ENCODE assay signal across 15 mouse cellular contexts in the genomic region with DNA sequence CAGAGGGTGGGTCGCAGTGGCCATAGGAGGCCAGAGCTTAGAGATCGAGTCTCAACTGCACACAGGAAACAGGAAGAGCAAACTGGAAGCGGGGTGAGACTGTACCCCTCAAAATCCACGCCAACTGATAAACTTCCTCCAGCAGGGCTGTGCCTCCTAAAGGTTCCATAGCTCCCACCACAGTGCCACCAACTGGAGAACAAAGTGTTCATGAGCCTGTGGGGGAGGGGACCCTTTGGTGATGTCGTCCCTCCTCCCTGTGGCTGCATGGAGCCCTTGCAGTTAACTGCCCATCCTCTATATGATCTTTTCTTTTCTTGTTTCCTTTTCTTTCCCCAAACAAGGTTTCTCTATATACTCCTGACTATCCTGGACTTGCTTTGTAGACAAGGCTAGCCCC. TPM values are rescaled to one million over a fixed set of nuclear protein-coding genes. Genes with fewer than 3 reads are reported as not detected.
DNase-seq lines count a peak whose midpoint lies in the region; ATAC-seq and TF ChIP-seq lines count a peak whose summit lies in the region.
"Had no signal": no experiment of that assay in that cellular context is flagged by ENCODE, and none has a peak within 500 bp of the region (broad histone marks: within the 10 kb centered on the region; RNA-seq: fewer than 3 reads in every experiment).

No protein-coding gene starts in this region.

- no peak overlapping the region for H3K27ac ChIP-seq in hindbrain, postnatal 0 days
- H3K27ac ChIP-seq in hindbrain, embryonic 13.5 days, result no peak overlapping the region
- H3K27ac ChIP-seq in lung, postnatal 0 days (ENCODE audit: low read length), result no peak overlapping the region
- H3K27ac ChIP-seq in MEL (ENCODE audit: control insufficient read depth, low read depth, low read length), result peak overlapping the region; percentile 35
- H3K27ac ChIP-seq: forebrain, embryonic 13.5 days; liver, embryonic 15.5 days; stomach, embryonic 15.5 days had no signal

- no peak for ATAC-seq in hindbrain, postnatal 0 days
- no peak for ATAC-seq in hindbrain, embryonic 13.5 days (ENCODE audit: low FRiP score)
- no peak for ATAC-seq in lung, postnatal 0 days
- ATAC-seq in megakaryocyte progenitor cell, adult 5-6 weeks (replicated peaks; ENCODE audit: poor library complexity), result peak; percentile 42
- ATAC-seq: activated CD4-positive, CD25-positive, alpha-beta regulatory T cell, adult 4 months; forebrain, embryonic 13.5 days had no signal

- 78% methylated on average over 5 of the region's 5 CpGs for WGBS in hindbrain, postnatal 0 days
- 81% methylated on average over 5 of the region's 5 CpGs for WGBS in hindbrain, embryonic 13.5 days
- 54% methylated on average over 5 of the region's 5 CpGs for whole genome bisulfite sequencing in lung, postnatal 0 days

- H3K79me2 ChIP-seq in MEL (ENCODE audit: control insufficient read depth, insufficient read depth, low read length, poor library complexity), result no peaks in the 10 kb centered on the region

- H3K9ac ChIP-seq in hindbrain, postnatal 0 days (replicated peaks; ENCODE audit: low read length), result no peak overlapping the region
- H3K9ac ChIP-seq in hindbrain, embryonic 13.5 days, result no peak overlapping the region
- H3K9ac ChIP-seq in lung, postnatal 0 days (replicated peaks; ENCODE audit: low read depth), result no peak overlapping the region
- peak overlapping the region; percentile 15 for H3K9ac ChIP-seq in MEL (ENCODE audit: control insufficient read depth, low read depth, low read length, poor library complexity, severe bottlenecking)
- H3K9ac ChIP-seq: embryonic facial prominence, embryonic 13.5 days; forebrain, embryonic 13.5 days; liver, embryonic 15.5 days; stomach, embryonic 15.5 days had no signal

- no peak for TF ChIP-seq POLR2A in MEL (IDR thresholded peaks at IDR 0.05; ENCODE audit: control insufficient read depth in 1 of 2, insufficient read depth in 1 of 2, low read depth in 1 of 2, low read length in 2 of 2, poor library complexity in 1 of 2)

- H3K4me2 ChIP-seq in hindbrain, postnatal 0 days (ENCODE audit: low read depth, low read length), result no peak overlapping the region
- H3K4me2 ChIP-seq in hindbrain, embryonic 13.5 days, result no peak overlapping the region
- H3K4me2 ChIP-seq in lung, postnatal 0 days (replicated peaks; ENCODE audit: low read depth, low read length), result no peak overlapping the region
- H3K4me2 ChIP-seq: embryonic facial prominence, embryonic 13.5 days; forebrain, embryonic 13.5 days; liver, embryonic 15.5 days; stomach, embryonic 15.5 days had no signal

- no peak for TF ChIP-seq RAD21 in MEL (IDR thresholded peaks at IDR 0.05; ENCODE audit: low read depth, low read length)

- H3K9me3 ChIP-seq in hindbrain, postnatal 0 days (ENCODE audit: low read length), result no peaks in the 10 kb centered on the region
- no peaks in the 10 kb centered on the region for H3K9me3 ChIP-seq in hindbrain, embryonic 13.5 days
- no peaks in the 10 kb centered on the region for H3K9me3 ChIP-seq in lung, postnatal 0 days (ENCODE audit: low read length)
- H3K9me3 ChIP-seq in MEL (replicated peaks; ENCODE audit: insufficient read depth, low read length), result no peaks in the 10 kb centered on the region
- H3K9me3 ChIP-seq: embryonic facial prominence, embryonic 13.5 days; forebrain, embryonic 13.5 days; liver, embryonic 15.5 days; stomach, embryonic 15.5 days had no signal

- DNase-seq in hindbrain, postnatal 0 days (ENCODE audit: low spot score), result peak; percentile 25
- no peak for DNase-seq in lung, postnatal 0 days (ENCODE audit: low spot score)
- DNase-seq in lung, postnatal 25 days (ENCODE audit: low spot score), result no peak
- DNase-seq in MEL (ENCODE audit: low read depth, low spot score), result peak; percentile 65
- DNase-seq in thymus, postnatal 4 days, result no peak
- DNase-seq in gastrocnemius, adult 8-10 months (ENCODE audit: low spot score in 2 of 2), result no peak
- DNase-seq: cerebellum, adult 9-11 months; heart, postnatal 10 days had no signal

- peak; percentile 31 for TF ChIP-seq CTCF in hindbrain, postnatal 0 days (IDR thresholded peaks at IDR 0.05; ENCODE audit: low read depth)
- peak; percentile 37 for TF ChIP-seq CTCF in lung, postnatal 0 days (IDR thresholded peaks at IDR 0.05)
- peak in 2 of 3 experiments; percentile 18 to 45; a peak in 3 of 6 replicates for TF ChIP-seq CTCF in MEL (IDR thresholded peaks at IDR 0.05 in 2 of 3, conservative IDR thresholded peaks at IDR 0.05 in 1 of 3; ENCODE audit: control insufficient read depth in 1 of 3, insufficient read depth in 1 of 3, low read depth in 2 of 3, low read length in 3 of 3, poor library complexity in 1 of 3, severe bottlenecking in 1 of 3)

- no peaks in the 10 kb centered on the region for H3K27me3 ChIP-seq in hindbrain, postnatal 0 days (ENCODE audit: insufficient read depth, low read length)
- H3K27me3 ChIP-seq in hindbrain, embryonic 13.5 days, result peaks cover 15% of the 10 kb centered on the region; the same call in 1 of the 2 replicates
- no peaks in the 10 kb centered on the region for H3K27me3 ChIP-seq in lung, postnatal 0 days (replicated peaks; ENCODE audit: insufficient read depth, low read length)
- no peaks in the 10 kb centered on the region for H3K27me3 ChIP-seq in MEL (ENCODE audit: control insufficient read depth in 1 of 2, insufficient read depth in 2 of 2, low read length in 2 of 2)
- H3K27me3 ChIP-seq: stomach, embryonic 15.5 days had no signal

- H3K4me1 ChIP-seq in hindbrain, postnatal 0 days (ENCODE audit: insufficient read depth, low read length), result peaks cover 7% of the 10 kb centered on the region; the same call in 1 of the 2 replicates
- peaks cover 36% of the 10 kb centered on the region for H3K4me1 ChIP-seq in hindbrain, embryonic 13.5 days (replicated peaks)
- H3K4me1 ChIP-seq in lung, postnatal 0 days (ENCODE audit: insufficient read depth, low read depth, low read length), result no peaks in the 10 kb centered on the region
- H3K4me1 ChIP-seq in MEL (ENCODE audit: control insufficient read depth in 1 of 2, insufficient read depth in 2 of 2, low read length in 2 of 2), result peaks cover 0 to 6% of the 10 kb centered on the region in 2 experiments; a peak in 3 of 4 replicates

- no peak for TF ChIP-seq EP300 in lung, postnatal 0 days (IDR thresholded peaks at IDR 0.05)
- peak in 1 of 2 experiments; percentile 37; a peak in 3 of 4 replicates for TF ChIP-seq EP300 in MEL (IDR thresholded peaks at IDR 0.05; ENCODE audit: low read depth in 1 of 2, low read length in 2 of 2)

- no peaks in the 10 kb centered on the region for H3K36me3 ChIP-seq in hindbrain, postnatal 0 days (ENCODE audit: insufficient read depth, low read length)
- no peaks in the 10 kb centered on the region for H3K36me3 ChIP-seq in hindbrain, embryonic 13.5 days
- H3K36me3 ChIP-seq in lung, postnatal 0 days (ENCODE audit: insufficient read depth, low read length), result no peaks in the 10 kb centered on the region
- H3K36me3 ChIP-seq in MEL (ENCODE audit: control insufficient read depth in 1 of 2, insufficient read depth in 2 of 2, low read length in 2 of 2), result peaks cover 0 to 3% of the 10 kb centered on the region in 2 experiments; a peak in 1 of 4 replicates
- H3K36me3 ChIP-seq: embryonic facial prominence, embryonic 13.5 days; liver, embryonic 15.5 days; stomach, embryonic 15.5 days had no signal

- no peak overlapping the region for H3K4me3 ChIP-seq in hindbrain, postnatal 0 days (ENCODE audit: low read length)
- H3K4me3 ChIP-seq in hindbrain, embryonic 13.5 days, result no peak overlapping the region
- no peak overlapping the region for H3K4me3 ChIP-seq in lung, postnatal 0 days (ENCODE audit: low read depth, low read length)
- no peak overlapping the region; a peak in 1 of 4 replicates for H3K4me3 ChIP-seq in MEL (ENCODE audit: control insufficient read depth in 1 of 2, insufficient read depth in 1 of 2, low read depth in 2 of 2, low read length in 2 of 2)
- H3K4me3 ChIP-seq: embryonic facial prominence, embryonic 13.5 days; forebrain, embryonic 13.5 days; liver, embryonic 15.5 days; stomach, embryonic 15.5 days had no signal

TF ChIP-seq in MEL, 35 proteins besides CTCF, POLR2A, EP300 and RAD21:
- TF ChIP-seq POLR2AphosphoS2 (IDR thresholded peaks at IDR 0.05; ENCODE audit: low read length), result no peak
- peak; percentile 4; the same call in 1 of the 2 replicates for TF ChIP-seq GATA1 (IDR thresholded peaks at IDR 0.05; ENCODE audit: low read depth, low read length)
- TF ChIP-seq RCOR1 (IDR thresholded peaks at IDR 0.05; ENCODE audit: low read depth, low read length), result no peak
- TF ChIP-seq ELF1 (IDR thresholded peaks at IDR 0.05; ENCODE audit: low read depth, low read length), result peak; percentile 30; the same call in 1 of the 2 replicates
- no peak for TF ChIP-seq GABPA (IDR thresholded peaks at IDR 0.05; ENCODE audit: low read depth, low read length)

RNA-seq across cellular contexts. Expression of a gene that starts 32.9 kb away (rescaled TPM):
- 5.1 and 7.7 TPM in 2 replicates for total RNA-seq in hindbrain, postnatal 0 days (2014; rRNA removed)
- 3.7 and 4.5 TPM in 2 replicates for polyA plus RNA-seq in hindbrain, postnatal 0 days (2015; fragmentation: Nextera tagmentation; extraction: Ambion mirVana)
- 7.5 and 7.9 TPM in 2 replicates for polyA plus RNA-seq in hindbrain, embryonic 13.5 days (2015; fragmentation: Nextera tagmentation; extraction: Ambion mirVana)
- 47.2 and 50.5 TPM in 2 replicates for polyA plus RNA-seq in lung, postnatal 0 days (2015; fragmentation: Nextera tagmentation; extraction: Ambion mirVana)
- 3.8 and 3.9 TPM in 2 replicates for total RNA-seq in MEL (2012; rRNA removed)
- polyA plus RNA-seq in MEL (2012; ENCODE audit: insufficient read depth in 1 of 2, insufficient read length in 2 of 2, low read depth in 1 of 2, low replicate concordance in 2 of 2, missing spikeins in 1 of 2), result 1 to 10 TPM in 1 of 2 experiments, not detected in 1; 7.6 TPM
- 0.07 and 0.42 TPM in 2 replicates for total RNA-seq in megakaryocyte progenitor cell, adult 5-6 weeks (2015)
- total RNA-seq in megakaryocyte progenitor cell, adult 5-6 weeks (2017), result 0.25 and 0.78 TPM in 2 replicates
- total RNA-seq in gastrocnemius, adult 8-10 months (2022), result 1 to 10 TPM in 3 of 4 experiments, under 1 TPM in 1; 0.73 to 1.8 (median 1.2) TPM

Comparison
In these comparisons a context has a peak if more than half of its experiments do, and no peak if none do; other contexts are left out.
1. DNase-seq: peak in hindbrain, postnatal 0 days (single experiment) and MEL (single experiment); none in lung, postnatal 0 days (single experiment), lung, postnatal 25 days (single experiment), thymus, postnatal 4 days (single experiment) and gastrocnemius, adult 8-10 months (0 of 2).
2. Peak in every context shown above with its lines, with median percentiles within 50 percentile points of each other: CTCF ChIP-seq.